Mouse (Mus musculus) adrenal gland, postnatal 36 days (tissue): ENCODE results near the gene Faap100. TPM values are rescaled to one million over a fixed set of nuclear protein-coding genes. Genes with fewer than 3 reads are reported as not detected.

Source experiments
- DNase-seq, 2 experiments: peaks; one replicate each; pipeline ENCODE4 v3.0.0; 2021; ENCODE audit warnings: mixed read lengths in 1 of 2
- total RNA-seq, 2 experiments: library from RNA; stranded (reverse); gene quantifications; 2 replicates each; pipeline ENCODE4 v1.2.3; 2021

Faap100 gene
- total RNA-seq, 2 experiments from 2014 or later, result 21.3 to 32.1 TPM

GRCm38 (mm10) chr11:120376302-120377160, 2.0 kb downstream of the Faap100 start:
- DNase-seq, result peak; percentile 76 to 88

- no peak for DNase-seq
Observed at GRCm38 (mm10) chr11:120375324-120375723, 3.2 kb downstream of the Faap100 start.

- DNase-seq, result peak; percentile 71 to 81
Observed at GRCm38 (mm10) chr11:120373820-120374586, 4.6 kb downstream of the Faap100 start.

- no peak for DNase-seq
Observed at GRCm38 (mm10) chr11:120373025-120373424, 5.5 kb downstream of the Faap100 start.

GRCm38 (mm10) chr11:120369656-120370055, 8.9 kb downstream of the Faap100 start:
- peak; percentile 77 to 85 for DNase-seq

GRCm38 (mm10) chr11:120366443-120367027, 12.0 kb downstream of the Faap100 start:
- no peak for DNase-seq

- DNase-seq, result no peak
Observed at GRCm38 (mm10) chr11:120362891-120363290, 15.7 kb downstream of the Faap100 start.

GRCm38 (mm10) chr11:120361295-120361694, 17.3 kb downstream of the Faap100 start, which contains the start of gene Fscn2:
Gene Fscn2 (plus strand): TSS chr11:120361534.
- no peak for DNase-seq

GRCm38 (mm10) chr11:120360755-120361154, 17.8 kb downstream of the Faap100 start:
- DNase-seq, result peak; percentile 59 to 63

GRCm38 (mm10) chr11:120360062-120360461, 18.5 kb downstream of the Faap100 start:
- peak; percentile 55 to 70 for DNase-seq

GRCm38 (mm10) chr11:120359391-120359790, 19.2 kb downstream of the Faap100 start:
- DNase-seq, result no peak

GRCm38 (mm10) chr11:120357791-120358401, 20.7 kb downstream of the Faap100 start:
- DNase-seq, result peak; percentile 68 to 76

GRCm38 (mm10) chr11:120356900-120357299, 21.7 kb downstream of the Faap100 start:
- no peak for DNase-seq

- no peak for DNase-seq
Observed at GRCm38 (mm10) chr11:120356319-120356840, 22.2 kb downstream of the Faap100 start.

- DNase-seq, result no peak
Observed at GRCm38 (mm10) chr11:120355277-120356039, 23.1 kb downstream of the Faap100 start.

GRCm38 (mm10) chr11:120354304-120355276, 24.0 kb downstream of the Faap100 start:
- DNase-seq, result peak; percentile 55 to 60

- peak; percentile 95 to 96 for DNase-seq
Observed at GRCm38 (mm10) chr11:120353500-120354303, 24.9 kb downstream of the Faap100 start.

GRCm38 (mm10) chr11:120352571-120353290, 25.8 kb downstream of the Faap100 start:
- peak; percentile 51 to 63 for DNase-seq
